Mouse (Mus musculus): Measurements from ENCODE around the gene Rho.

GRCm38 (mm10) chr6:115901489-115901931 lies 30.0 kb upstream of the Rho start:
- TF ChIP-seq CTCF (IDR thresholded peaks at IDR 0.05; ENCODE audit: low read depth, low read length) (no peak), GATA1 (IDR thresholded peaks at IDR 0.05; ENCODE audit: borderline replicate concordance, low read length) (no peak), TAL1 (conservative IDR thresholded peaks at IDR 0.05; ENCODE audit: low read depth, low read length) (no peak)
